Mouse (Mus musculus) olfactory bulb, adult 2 months (tissue): Measurements from ENCODE around the gene Casz1.

ENCODE experiments used
- CTCF ChIP-seq: fragments of 200-500 bp; IDR thresholded peaks from 2 replicates; pipeline ENCODE4 v1.5.1; 2012; ENCODE audit warnings: low read depth, mild to moderate bottlenecking, low read length, moderate library complexity; ENCODE audit not compliant: insufficient read depth
- POLR2A ChIP-seq: fragments of 200-500 bp; IDR thresholded peaks from 2 replicates; pipeline ENCODE4 v1.6.1; 2012; ENCODE audit warnings: mild to moderate bottlenecking, low read depth, low read length, moderate library complexity; ENCODE audit not compliant: insufficient read depth

DNA sequence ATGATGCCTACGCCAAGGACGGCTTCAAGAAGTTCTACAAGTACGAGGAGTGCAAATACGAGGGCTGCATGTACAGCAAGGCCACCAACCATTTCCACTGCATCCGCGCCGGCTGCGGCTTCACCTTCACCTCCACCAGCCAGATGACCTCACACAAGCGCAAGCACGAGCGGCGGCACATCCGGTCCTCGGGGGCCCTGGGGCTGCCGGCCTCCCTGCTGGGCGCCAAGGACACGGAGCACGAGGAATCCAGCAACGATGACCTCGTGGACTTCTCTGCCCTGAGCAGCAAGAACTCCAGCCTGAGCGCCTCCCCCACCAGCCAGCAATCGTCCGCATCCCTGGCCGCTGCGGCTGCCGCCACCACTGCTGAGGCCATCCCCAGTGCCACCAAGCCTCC lies 134.3 kb downstream of the Casz1 start:
- TF ChIP-seq CTCF (no peak), POLR2A (no peak)
